Mouse (Mus musculus): ENCODE results near the gene Mrps25. TPM values are rescaled to one million over a fixed set of nuclear protein-coding genes. Genes with fewer than 3 reads are reported as not detected.

Gene Mrps25
- 10 to 100 TPM; 53.0 TPM for total RNA-seq (2021)

- DNase-seq (ENCODE audit: low spot score in 2 of 2), result peak; percentile 70 to 78
- intact Hi-C loops (cut with DNase I), result loop anchor here (2.0 kb wide), 1 partner anchor 93 kb away; the partner anchor contains the start of gene Nr2c2
Observed at GRCm38 (mm10) chr6:92183621-92184131, at the start of gene Mrps25. Gene Mrps25 (minus strand): TSS chr6:92184033.

GRCm38 (mm10) chr6:92231762-92232161 lies 47.9 kb upstream of the Mrps25 start:
- intact Hi-C loops (cut with DNase I), result no loop called here
- no peak for DNase-seq (ENCODE audit: low spot score in 2 of 2)

GRCm38 (mm10) chr6:92231356-92231755 lies 47.5 kb upstream of the Mrps25 start:
- intact Hi-C loops (cut with DNase I), result no loop called here
- no peak for DNase-seq (ENCODE audit: low spot score in 2 of 2)

GRCm38 (mm10) chr6:92229586-92229985 lies 45.8 kb upstream of the Mrps25 start:
- DNase-seq (ENCODE audit: low spot score in 2 of 2), result no peak
- intact Hi-C loops (cut with DNase I), result no loop called here

- intact Hi-C loops (cut with DNase I), result no loop called here
- no peak for DNase-seq (ENCODE audit: low spot score in 2 of 2)
Observed at GRCm38 (mm10) chr6:92229103-92229502, 45.3 kb upstream of the Mrps25 start.

GRCm38 (mm10) chr6:92224981-92225380 lies 41.1 kb upstream of the Mrps25 start:
- intact Hi-C loops (cut with DNase I), result no loop called here
- DNase-seq (ENCODE audit: low spot score in 2 of 2), result peak in 1 of 2 experiments; percentile 20

GRCm38 (mm10) chr6:92222021-92222420 lies 38.2 kb upstream of the Mrps25 start:
- intact Hi-C loops (cut with DNase I), result no loop called here
- DNase-seq (ENCODE audit: low spot score in 2 of 2), result no peak

- DNase-seq (ENCODE audit: low spot score in 2 of 2), result no peak
- intact Hi-C loops (cut with DNase I), result no loop called here
Observed at GRCm38 (mm10) chr6:92221604-92222003, 37.8 kb upstream of the Mrps25 start.

GRCm38 (mm10) chr6:92219445-92219844 lies 35.6 kb upstream of the Mrps25 start:
- intact Hi-C loops (cut with DNase I), result loop anchor here (1.0 kb wide), 1 partner anchor 50 kb away; no protein-coding TSS in a partner anchor
- DNase-seq (ENCODE audit: low spot score in 2 of 2), result peak; percentile 25 to 30

GRCm38 (mm10) chr6:92214773-92215449 lies 31.1 kb upstream of the Mrps25 start, which contains the start of gene Rbsn:
Gene Rbsn (minus strand): TSS chr6:92214925.
- intact Hi-C loops (cut with DNase I), result no loop called here
- DNase-seq (ENCODE audit: low spot score in 2 of 2), result peak; percentile 90 to 92

GRCm38 (mm10) chr6:92214055-92214772 lies 30.4 kb upstream of the Mrps25 start:
- intact Hi-C loops (cut with DNase I), result no loop called here
- peak in 1 of 2 experiments; percentile 10 for DNase-seq (ENCODE audit: low spot score in 2 of 2)

- DNase-seq (ENCODE audit: low spot score in 2 of 2), result no peak
- intact Hi-C loops (cut with DNase I), result no loop called here
Observed at GRCm38 (mm10) chr6:92199414-92199813, 15.6 kb upstream of the Mrps25 start.

- no peak for DNase-seq (ENCODE audit: low spot score in 2 of 2)
- intact Hi-C loops (cut with DNase I), result no loop called here
Observed at GRCm38 (mm10) chr6:92184178-92184577, 345 bp upstream of the Mrps25 start.

GRCm38 (mm10) chr6:92176450-92176849 lies 7.4 kb downstream of the Mrps25 start:
- DNase-seq (ENCODE audit: low spot score in 2 of 2), result no peak
- intact Hi-C loops (cut with DNase I), result no loop called here

- no peak for DNase-seq (ENCODE audit: low spot score in 2 of 2)
- intact Hi-C loops (cut with DNase I), result loop anchor here (10.0 kb wide), 1 partner anchor 68 kb away; the partner anchor contains the start of gene Nr2c2
Observed at GRCm38 (mm10) chr6:92162724-92163123, 21.1 kb downstream of the Mrps25 start.

- no peak for DNase-seq (ENCODE audit: low spot score in 2 of 2)
- intact Hi-C loops (cut with DNase I), result no loop called here
Observed at GRCm38 (mm10) chr6:92158801-92159200, 25.0 kb downstream of the Mrps25 start.

- intact Hi-C loops (cut with DNase I), result no loop called here
- no peak for DNase-seq (ENCODE audit: low spot score in 2 of 2)
Observed at GRCm38 (mm10) chr6:92153774-92154173, 30.1 kb downstream of the Mrps25 start.

- intact Hi-C loops (cut with DNase I), result no loop called here
- no peak for DNase-seq (ENCODE audit: low spot score in 2 of 2)
Observed at GRCm38 (mm10) chr6:92145881-92146280, 38.0 kb downstream of the Mrps25 start.

- intact Hi-C loops (cut with DNase I), result no loop called here
- no peak for DNase-seq (ENCODE audit: low spot score in 2 of 2)
Observed at GRCm38 (mm10) chr6:92136356-92136755, 47.5 kb downstream of the Mrps25 start.

- DNase-seq (ENCODE audit: low spot score in 2 of 2), result no peak
- intact Hi-C loops (cut with DNase I), result no loop called here
Observed at GRCm38 (mm10) chr6:92133617-92134016, 50.2 kb downstream of the Mrps25 start.

Measured in left cerebral cortex, postnatal 36 days (tissue).